Mouse (Mus musculus): ENCODE data around the gene Sipa1l2. TPM values are rescaled to one million over a fixed set of nuclear protein-coding genes. Genes with fewer than 3 reads are reported as not detected.
A peak's percentile ranks its signal among the peaks of the same experiment; 100 is the strongest.

The Sipa1l2 gene
- polyA plus RNA-seq, 1 experiment: 35.6 TPM

DNA sequence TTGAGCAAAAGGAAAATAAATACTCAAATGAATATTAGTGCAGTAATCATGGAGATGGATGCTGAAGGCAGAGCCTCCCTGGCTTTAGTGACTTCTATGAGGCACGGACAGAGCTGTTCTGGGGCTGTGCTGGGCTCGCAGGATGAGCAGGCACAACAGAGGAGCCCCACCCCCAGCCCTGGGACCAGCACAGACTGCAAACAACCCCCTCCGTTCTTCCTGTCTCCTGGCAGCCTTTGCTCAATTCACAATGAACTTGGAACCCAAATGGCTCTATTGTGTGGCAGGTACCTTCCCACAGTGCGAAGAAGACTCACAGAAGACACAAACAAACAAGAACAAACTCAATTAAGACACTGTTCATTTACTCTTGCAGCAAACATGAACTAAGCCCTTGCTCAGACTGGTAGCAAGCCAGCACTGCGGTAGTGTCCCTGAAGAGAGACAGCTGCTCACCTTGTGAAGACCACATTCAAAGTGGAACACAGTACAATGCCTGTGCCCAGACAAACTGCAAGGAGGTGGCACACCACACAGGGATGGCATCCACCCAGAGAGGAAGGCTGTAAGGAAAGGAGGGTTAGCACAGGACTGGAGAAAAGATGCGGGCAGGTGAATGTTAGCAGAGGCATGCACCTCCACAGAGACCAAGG, 64.9 kb downstream of the Sipa1l2 start:
- TF ChIP-seq CTCF (IDR thresholded peaks at IDR 0.05; ENCODE audit: borderline replicate concordance, insufficient read depth, low read depth, low read length) (no peak), POLR2A (IDR thresholded peaks at IDR 0.05; ENCODE audit: borderline replicate concordance, insufficient read depth, low read length) (no peak)
- Histone ChIP-seq H3K27me3 (ENCODE audit: control insufficient read depth, insufficient read depth, low read length) (no peaks in the 10 kb centered on the region), H3K27ac (ENCODE audit: insufficient read depth, low read length) (peak overlapping the region; percentile 43), H3K4me1 (ENCODE audit: control insufficient read depth, insufficient read depth, low read length) (peaks cover 26% of the 10 kb centered on the region), H3K4me3 (replicated peaks; ENCODE audit: insufficient read depth, low read depth, low read length) (no peak overlapping the region)
- peak; percentile 60 to 67 for DNase-seq
- 12% methylated on average over 6 of the region's 6 CpGs for WGBS

- TF ChIP-seq CTCF (IDR thresholded peaks at IDR 0.05; ENCODE audit: borderline replicate concordance, insufficient read depth, low read depth, low read length) (no peak), POLR2A (IDR thresholded peaks at IDR 0.05; ENCODE audit: borderline replicate concordance, insufficient read depth, low read length) (no peak)
- DNase-seq: no peak
- Histone ChIP-seq H3K27ac (ENCODE audit: insufficient read depth, low read length) (no peak overlapping the region), H3K4me3 (replicated peaks; ENCODE audit: insufficient read depth, low read depth, low read length) (no peak overlapping the region), H3K27me3 (ENCODE audit: control insufficient read depth, insufficient read depth, low read length) (no peaks in the 10 kb centered on the region), H3K4me1 (ENCODE audit: control insufficient read depth, insufficient read depth, low read length) (peaks cover 30% of the 10 kb centered on the region)
- 90% methylated on average over 8 of the region's 8 CpGs for WGBS
Measured at GRCm38 (mm10) chr8:125503808-125504207, 65.8 kb downstream of the Sipa1l2 start.

DNA sequence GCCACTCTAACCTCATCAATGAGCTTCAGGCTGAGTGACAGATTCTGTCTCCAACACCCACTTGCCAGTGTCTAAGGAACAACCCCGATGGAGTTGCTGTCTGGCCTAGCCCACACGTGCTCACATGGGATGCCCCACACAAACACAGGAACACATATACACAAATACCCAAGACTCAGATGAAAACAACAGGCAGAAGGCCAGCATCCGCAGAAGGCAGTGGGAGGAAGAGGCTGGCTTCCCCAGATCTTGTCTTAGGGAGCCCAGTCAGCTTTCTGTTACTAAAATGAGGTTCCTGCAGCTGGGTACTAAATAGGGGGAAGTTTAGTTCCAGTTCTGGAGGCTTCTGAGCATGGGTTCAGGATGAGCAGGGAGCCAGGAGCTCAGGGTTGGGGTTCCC, 66.8 kb downstream of the Sipa1l2 start:
- TF ChIP-seq CTCF (IDR thresholded peaks at IDR 0.05; ENCODE audit: borderline replicate concordance, insufficient read depth, low read depth, low read length): no peak
- H3K27me3 ChIP-seq (ENCODE audit: control insufficient read depth, insufficient read depth, low read length): no peaks in the 10 kb centered on the region
- peaks cover 34% of the 10 kb centered on the region for H3K4me1 ChIP-seq (ENCODE audit: control insufficient read depth, insufficient read depth, low read length)
- no peak overlapping the region for H3K27ac ChIP-seq (ENCODE audit: insufficient read depth, low read length)
- no peak overlapping the region for H3K4me3 ChIP-seq (replicated peaks; ENCODE audit: insufficient read depth, low read depth, low read length)
- WGBS: 85% methylated on average over 3 of the region's 3 CpGs
- no peak for DNase-seq

- Histone ChIP-seq H3K27ac (ENCODE audit: insufficient read depth, low read length) (no peak overlapping the region), H3K4me3 (replicated peaks; ENCODE audit: insufficient read depth, low read depth, low read length) (no peak overlapping the region), H3K27me3 (ENCODE audit: control insufficient read depth, insufficient read depth, low read length) (no peaks in the 10 kb centered on the region), H3K4me1 (ENCODE audit: control insufficient read depth, insufficient read depth, low read length) (peaks cover 29% of the 10 kb centered on the region)
- DNase-seq: no peak
- WGBS: 82% methylated on average over 5 of the region's 5 CpGs
- no peak for TF ChIP-seq POLR2A (IDR thresholded peaks at IDR 0.05; ENCODE audit: borderline replicate concordance, insufficient read depth, low read length)
- TF ChIP-seq CTCF (IDR thresholded peaks at IDR 0.05; ENCODE audit: borderline replicate concordance, insufficient read depth, low read depth, low read length): no peak
Measured at GRCm38 (mm10) chr8:125500005-125500404, 69.6 kb downstream of the Sipa1l2 start.

DNA sequence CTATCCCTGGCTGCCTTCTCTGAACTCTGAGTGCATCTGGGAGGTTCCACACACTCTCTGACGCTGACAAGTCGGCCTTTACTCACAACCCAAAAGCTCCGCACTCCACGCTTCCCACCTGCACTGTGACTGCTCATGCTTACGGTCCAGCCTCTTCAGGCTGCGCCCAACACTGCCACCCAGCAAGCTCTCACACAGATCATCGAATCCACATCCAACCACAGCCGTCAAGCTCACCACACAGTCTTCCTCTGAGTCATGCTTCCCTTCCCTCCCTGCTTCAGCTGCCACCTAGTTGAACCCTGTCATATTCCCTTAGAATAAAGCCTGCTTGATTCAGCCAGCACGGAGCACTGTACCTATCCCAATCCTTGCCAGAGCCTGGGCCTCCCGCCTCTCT, 71.1 kb downstream of the Sipa1l2 start:
- Histone ChIP-seq H3K4me1 (ENCODE audit: control insufficient read depth, insufficient read depth, low read length) (peaks cover 26% of the 10 kb centered on the region), H3K27me3 (ENCODE audit: control insufficient read depth, insufficient read depth, low read length) (no peaks in the 10 kb centered on the region), H3K4me3 (replicated peaks; ENCODE audit: insufficient read depth, low read depth, low read length) (no peak overlapping the region), H3K27ac (ENCODE audit: insufficient read depth, low read length) (no peak overlapping the region)
- TF ChIP-seq CTCF (IDR thresholded peaks at IDR 0.05; ENCODE audit: borderline replicate concordance, insufficient read depth, low read depth, low read length): no peak
- TF ChIP-seq POLR2A (IDR thresholded peaks at IDR 0.05; ENCODE audit: borderline replicate concordance, insufficient read depth, low read length): no peak
- DNase-seq: no peak
- WGBS: 52% methylated on average over 10 of the region's 10 CpGs

DNA sequence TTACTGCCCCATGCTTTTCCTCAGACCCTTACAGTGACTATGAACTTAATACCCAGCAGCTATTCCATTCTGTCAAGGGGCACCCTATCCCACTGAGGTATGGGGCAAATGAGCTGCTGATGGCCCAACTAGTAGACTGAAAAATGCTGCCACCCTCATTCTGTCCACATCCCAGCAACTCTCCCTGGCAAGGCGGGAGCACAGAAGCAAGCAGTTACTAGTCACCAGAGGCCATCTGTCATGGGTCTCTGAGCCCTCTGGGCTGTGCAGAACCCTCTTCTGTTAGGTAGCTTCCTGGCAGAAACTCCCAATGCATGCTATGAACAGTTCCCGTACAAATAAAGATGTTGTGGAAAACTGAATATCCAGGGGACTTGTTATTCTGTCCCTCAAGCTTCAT, 74.1 kb downstream of the Sipa1l2 start:
- TF ChIP-seq POLR2A (IDR thresholded peaks at IDR 0.05; ENCODE audit: borderline replicate concordance, insufficient read depth, low read length) (no peak), CTCF (IDR thresholded peaks at IDR 0.05; ENCODE audit: borderline replicate concordance, insufficient read depth, low read depth, low read length) (no peak)
- Histone ChIP-seq H3K4me1 (ENCODE audit: control insufficient read depth, insufficient read depth, low read length) (peaks cover 32% of the 10 kb centered on the region), H3K27me3 (ENCODE audit: control insufficient read depth, insufficient read depth, low read length) (no peaks in the 10 kb centered on the region), H3K27ac (ENCODE audit: insufficient read depth, low read length) (no peak overlapping the region), H3K4me3 (replicated peaks; ENCODE audit: insufficient read depth, low read depth, low read length) (no peak overlapping the region)
- peak; percentile 42 to 70 for DNase-seq
- WGBS: 7% methylated on average over 2 of the region's 2 CpGs

GRCm38 (mm10) chr8:125493254-125493815, 76.3 kb downstream of the Sipa1l2 start:
- Histone ChIP-seq H3K27me3 (ENCODE audit: control insufficient read depth, insufficient read depth, low read length) (no peaks in the 10 kb centered on the region), H3K4me3 (replicated peaks; ENCODE audit: insufficient read depth, low read depth, low read length) (no peak overlapping the region), H3K4me1 (ENCODE audit: control insufficient read depth, insufficient read depth, low read length) (peaks cover 24% of the 10 kb centered on the region; the same call in 1 of the 2 replicates), H3K27ac (ENCODE audit: insufficient read depth, low read length) (no peak overlapping the region)
- no peak for TF ChIP-seq CTCF (IDR thresholded peaks at IDR 0.05; ENCODE audit: borderline replicate concordance, insufficient read depth, low read depth, low read length)
- TF ChIP-seq POLR2A (IDR thresholded peaks at IDR 0.05; ENCODE audit: borderline replicate concordance, insufficient read depth, low read length): no peak
- WGBS: 52% methylated on average over 6 of the region's 6 CpGs
- peak in 1 of 2 experiments; percentile 31 for DNase-seq

DNA sequence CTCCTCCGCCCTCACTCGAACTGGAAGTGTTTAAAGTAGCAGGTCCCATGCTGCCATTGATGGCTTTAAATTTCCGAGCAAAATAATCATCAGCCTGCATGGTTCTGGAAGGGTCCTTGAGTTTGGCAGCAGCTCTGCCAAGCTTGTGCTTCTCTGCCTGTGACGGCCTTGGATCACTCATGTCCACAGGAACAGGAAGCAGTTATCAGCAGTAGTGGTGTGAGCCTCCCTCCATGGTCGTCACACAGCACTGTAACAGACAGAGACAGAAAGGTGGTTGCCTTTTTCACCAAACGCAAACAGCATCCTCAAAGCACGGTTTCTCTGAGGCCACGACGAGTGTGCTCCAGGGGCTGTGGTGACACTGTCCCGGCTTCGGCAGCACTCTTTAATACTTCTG, 77.2 kb downstream of the Sipa1l2 start:
- H3K4me3 ChIP-seq (replicated peaks; ENCODE audit: insufficient read depth, low read depth, low read length): no peak overlapping the region
- WGBS: 91% methylated on average over 11 of the region's 11 CpGs
- no peak for DNase-seq
- H3K27ac ChIP-seq (ENCODE audit: insufficient read depth, low read length): no peak overlapping the region
- H3K27me3 ChIP-seq (ENCODE audit: control insufficient read depth, insufficient read depth, low read length): no peaks in the 10 kb centered on the region
- TF ChIP-seq CTCF (IDR thresholded peaks at IDR 0.05; ENCODE audit: borderline replicate concordance, insufficient read depth, low read depth, low read length) (no peak), POLR2A (IDR thresholded peaks at IDR 0.05; ENCODE audit: borderline replicate concordance, insufficient read depth, low read length) (no peak)
- H3K4me1 ChIP-seq (ENCODE audit: control insufficient read depth, insufficient read depth, low read length): peaks cover 24% of the 10 kb centered on the region; the same call in 1 of the 2 replicates
